Mouse (Mus musculus) mesoderm, embryonic 11.5 days (tissue): ENCODE data around the gene Dapk1.

Experiments used
- DNase-seq: peaks from one replicate; pipeline ENCODE4 v3.0.0-alpha.2; 2012; ENCODE audit warnings: low read depth, low spot score

The Dapk1 gene

DNA sequence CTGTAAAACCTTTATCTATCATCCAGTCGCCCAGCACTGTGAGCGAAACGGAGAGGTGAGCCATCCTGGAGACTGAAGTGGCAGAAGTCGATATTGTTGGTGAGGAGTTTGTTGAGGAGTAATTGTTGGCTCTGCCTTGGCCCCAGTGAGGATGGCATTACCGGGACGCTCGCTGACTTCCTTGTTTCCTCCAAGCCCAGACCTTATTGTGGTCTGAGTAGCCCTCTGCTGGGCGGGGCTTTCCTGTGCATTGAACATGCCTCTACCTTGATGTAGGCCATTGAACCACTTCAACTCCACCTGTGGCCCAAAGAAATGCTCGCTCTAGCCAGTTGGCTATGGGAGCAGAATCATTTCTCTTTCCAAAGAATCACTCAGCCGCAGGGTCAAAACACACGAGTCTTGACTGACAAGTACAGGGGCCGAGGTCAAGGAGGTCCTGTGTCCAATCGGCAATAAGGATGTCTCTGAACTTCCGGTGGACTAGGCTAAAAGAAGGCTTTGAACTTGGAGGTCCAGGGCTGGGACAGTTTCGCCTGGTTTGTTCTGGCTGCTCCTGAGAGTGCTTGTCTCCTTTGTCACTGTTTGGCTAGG is 13.4 kb downstream of the Dapk1 start:
- DNase-seq, result no peak

DNA sequence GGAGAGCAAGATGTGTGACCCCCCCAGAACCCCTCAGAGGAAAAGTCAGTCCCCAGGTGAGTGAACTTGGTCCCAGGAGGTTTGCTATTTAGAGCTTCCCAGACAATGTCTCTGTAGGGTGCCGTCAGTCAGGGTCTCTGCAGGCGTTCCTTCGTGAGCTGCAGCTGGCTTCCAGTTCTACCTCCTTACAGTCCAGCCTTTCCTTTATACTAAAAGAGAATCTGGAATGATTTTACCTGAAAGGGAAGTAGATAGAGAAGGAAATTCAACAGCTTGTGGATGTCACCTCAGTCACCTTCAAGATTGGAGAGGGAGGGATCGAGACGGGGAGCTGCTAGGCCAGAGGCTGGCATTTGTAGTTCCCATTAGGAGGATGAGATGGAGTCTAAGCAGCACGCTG is 14.3 kb downstream of the Dapk1 start:
- no peak for DNase-seq

DNA sequence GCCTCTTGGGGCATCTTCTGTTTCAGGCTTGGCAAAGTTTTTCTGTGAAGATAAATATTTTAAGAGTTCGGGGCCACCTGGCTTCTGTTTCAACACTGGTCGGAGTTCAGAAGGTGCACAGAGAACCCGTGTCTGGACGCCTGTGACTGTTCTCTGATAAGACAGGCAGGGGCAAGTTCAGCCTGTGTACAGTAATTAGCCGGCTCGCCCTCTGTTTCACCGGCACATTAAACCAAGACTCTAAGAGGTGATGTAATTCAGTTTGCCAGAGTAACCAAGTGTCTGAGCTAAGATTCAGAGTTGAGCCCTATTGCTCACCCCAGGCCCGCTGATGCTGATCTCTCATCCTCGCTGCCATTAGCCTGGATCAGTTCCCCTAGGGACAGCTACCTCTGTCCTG is 16.5 kb downstream of the Dapk1 start:
- no peak for DNase-seq

DNA sequence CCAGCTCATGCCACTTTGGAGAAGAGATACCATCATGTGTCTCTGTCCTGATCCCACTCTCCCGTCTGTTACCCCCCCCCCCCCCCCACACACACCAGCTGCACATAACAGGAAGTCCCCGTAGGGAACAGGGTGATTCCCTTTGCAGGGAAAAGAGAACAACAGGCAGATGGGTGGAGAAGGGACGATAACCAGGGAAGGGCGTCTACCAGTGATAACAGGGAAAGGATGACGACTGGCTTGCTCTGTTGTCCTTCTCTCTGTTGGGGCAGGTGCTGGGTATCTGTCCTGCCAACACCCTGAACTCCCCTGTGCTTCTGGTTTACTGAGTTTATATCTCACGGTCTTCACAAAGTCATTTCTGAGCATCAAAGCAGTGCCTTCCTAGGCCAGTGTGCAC is 18.0 kb downstream of the Dapk1 start:
- DNase-seq, result no peak

- no peak for DNase-seq
These were observed 19.7 kb downstream of the Dapk1 start for GRCm38 (mm10) chr13:60621411-60621965.

GRCm38 (mm10) chr13:60625581-60625980 is 23.8 kb downstream of the Dapk1 start:
- no peak for DNase-seq

DNA sequence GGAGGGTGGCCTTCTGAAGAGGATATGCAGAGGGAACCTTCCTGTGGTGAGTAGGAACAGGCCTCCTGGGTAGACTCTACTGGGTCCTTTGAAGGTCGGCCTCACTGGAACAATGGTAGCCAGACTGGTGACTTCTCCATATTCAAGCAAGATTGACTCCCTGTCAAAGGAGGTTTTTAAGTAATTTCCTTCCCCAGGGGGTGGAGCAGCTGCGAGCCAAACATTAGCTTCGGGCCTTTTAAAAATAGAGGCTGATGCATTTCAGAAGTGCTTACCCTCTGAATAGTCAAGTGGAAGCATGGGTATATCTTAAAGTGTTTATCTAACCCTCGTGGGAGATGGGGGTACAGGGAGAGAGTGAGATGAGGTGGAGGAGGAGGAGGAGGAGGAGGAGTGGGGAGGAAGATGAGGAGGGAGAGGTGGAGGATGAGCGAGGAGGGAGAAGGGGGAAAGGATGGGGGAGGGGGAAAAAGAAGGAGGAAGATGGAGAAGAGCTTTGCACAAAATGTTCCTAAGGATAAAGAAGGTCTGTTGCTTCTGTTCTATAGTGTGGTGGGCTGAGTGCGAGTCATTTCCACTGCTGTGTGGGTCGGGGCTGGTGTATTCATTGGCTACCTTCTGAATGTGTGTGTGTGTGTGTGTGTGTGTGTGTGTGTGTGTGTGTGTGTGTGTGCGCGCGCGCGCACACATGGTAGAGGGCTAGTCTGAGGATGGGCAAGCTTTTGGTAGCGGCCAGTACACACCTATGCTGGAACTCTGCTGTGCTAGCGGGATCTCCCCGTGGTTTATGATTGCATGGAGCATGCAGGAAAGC is 26.3 kb downstream of the Dapk1 start:
- no peak for DNase-seq

DNA sequence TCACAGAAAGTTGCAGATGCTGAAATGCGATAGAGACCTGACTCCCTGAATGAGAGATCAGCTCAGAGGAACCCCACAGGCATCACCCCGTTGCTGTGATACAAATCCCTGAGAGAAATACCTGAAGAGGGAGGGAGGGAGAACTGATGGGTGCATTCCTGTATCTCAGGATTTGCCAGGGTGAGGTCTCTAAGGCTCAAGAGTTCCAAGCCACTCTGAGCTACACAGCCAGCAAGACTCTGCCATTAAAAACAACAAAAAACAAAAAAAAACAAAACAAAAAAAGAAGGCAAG is 26.9 kb downstream of the Dapk1 start:
- DNase-seq, result no peak

DNA sequence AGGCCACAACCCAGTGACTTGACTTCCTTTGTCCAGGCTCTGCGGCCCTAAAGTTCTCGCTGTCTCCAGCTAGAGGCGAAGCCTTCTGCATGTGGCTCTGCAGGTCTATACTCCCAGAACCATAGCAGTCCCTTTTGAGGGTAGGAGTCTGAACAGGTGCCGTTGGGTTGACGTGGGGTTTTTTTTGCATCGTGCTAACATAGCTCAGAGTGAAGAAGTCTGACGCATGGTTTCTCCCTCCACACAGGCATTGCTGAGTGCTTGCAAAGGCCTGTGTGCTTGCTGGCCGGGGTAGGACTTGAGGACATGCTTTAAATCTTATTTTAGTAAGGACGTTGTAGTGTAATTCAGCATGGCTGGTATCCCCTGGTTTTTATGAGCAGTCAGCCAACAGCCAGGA is 27.7 kb downstream of the Dapk1 start:
- DNase-seq, result no peak

- DNase-seq, result no peak
These were observed 32.2 kb downstream of the Dapk1 start for GRCm38 (mm10) chr13:60633945-60634344.

- no peak for DNase-seq
These were observed 33.9 kb downstream of the Dapk1 start for GRCm38 (mm10) chr13:60635636-60636035.

- no peak for DNase-seq
These were observed 37.8 kb downstream of the Dapk1 start for GRCm38 (mm10) chr13:60639482-60640055.

DNA sequence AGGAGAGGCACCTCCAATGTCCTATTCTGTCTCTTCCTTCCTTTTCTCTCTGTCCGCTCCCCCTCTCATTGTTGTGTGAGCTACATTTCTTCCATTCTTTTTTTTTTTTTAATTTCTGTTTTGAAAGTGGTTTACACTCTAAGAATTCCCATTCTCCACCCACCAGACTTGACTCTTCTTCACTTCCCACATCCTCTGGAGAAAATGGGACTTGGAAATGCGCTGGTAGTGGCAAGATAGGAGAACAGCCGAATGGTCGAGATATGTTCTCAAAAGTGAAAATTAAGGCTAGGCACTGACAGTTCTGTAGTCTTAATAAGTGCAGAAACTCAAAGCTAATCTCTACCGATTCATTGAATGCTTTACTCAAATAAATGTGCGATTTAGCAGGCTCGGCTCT is 38.7 kb downstream of the Dapk1 start:
- DNase-seq, result no peak

DNA sequence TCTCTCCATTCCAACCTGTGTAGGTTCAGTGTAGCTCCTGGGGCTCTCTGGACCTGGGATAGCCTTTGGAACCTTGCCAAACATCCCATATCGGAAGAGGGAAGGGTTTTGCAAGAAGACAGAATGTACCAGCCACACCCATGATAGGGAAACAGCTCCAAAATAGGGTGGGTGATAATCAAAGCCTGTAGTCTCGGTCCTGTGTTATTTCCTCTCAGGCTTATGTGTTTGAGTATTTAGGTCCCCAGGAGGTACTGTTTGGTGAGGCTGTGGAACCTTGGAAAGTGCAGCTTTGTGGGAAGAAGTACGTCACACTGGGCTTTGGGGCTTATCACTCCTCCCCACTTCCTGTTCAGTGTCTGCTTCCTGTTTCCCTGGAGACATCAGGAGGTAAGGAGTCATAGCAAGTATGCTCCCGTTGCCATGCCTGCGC is 42.7 kb downstream of the Dapk1 start:
- DNase-seq, result no peak

DNA sequence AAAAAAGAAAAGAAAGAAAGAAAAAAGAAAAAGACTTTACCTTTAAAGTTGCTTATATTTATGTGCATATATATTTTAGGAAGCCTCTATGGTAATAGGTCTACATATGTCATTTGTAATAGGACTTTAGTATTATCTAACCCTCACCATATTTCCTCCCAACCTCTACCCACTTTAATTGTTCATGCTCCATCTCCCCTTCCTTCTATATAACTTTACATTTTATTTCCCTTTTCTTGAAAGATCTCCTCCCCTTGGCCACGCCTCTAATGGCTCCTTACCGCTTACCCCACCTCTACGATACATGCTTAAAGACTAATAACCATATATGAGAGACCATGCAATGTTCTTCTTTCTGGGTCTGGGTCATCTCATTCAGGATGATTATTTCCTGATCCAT is 45.0 kb downstream of the Dapk1 start:
- no peak for DNase-seq

DNA sequence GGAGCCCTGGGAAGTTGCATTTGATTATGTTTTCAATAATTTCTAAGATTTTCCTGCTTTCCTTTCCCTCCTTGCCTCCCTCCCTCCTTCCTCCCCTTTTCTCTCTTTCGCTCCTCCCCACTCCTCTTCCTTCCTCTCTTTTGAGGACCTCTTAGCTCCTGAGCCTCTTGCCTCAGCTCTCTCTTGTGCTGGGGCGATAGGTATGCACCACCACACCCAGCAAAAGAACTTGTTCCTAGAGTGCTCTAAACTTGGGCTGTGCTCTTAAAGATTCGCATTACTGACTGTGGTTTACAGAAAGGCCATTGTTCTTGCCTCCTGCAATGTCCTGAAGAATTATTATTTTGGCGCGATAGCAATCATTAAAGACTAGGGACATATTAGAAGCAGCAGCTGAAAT is 46.6 kb downstream of the Dapk1 start:
- no peak for DNase-seq

DNA sequence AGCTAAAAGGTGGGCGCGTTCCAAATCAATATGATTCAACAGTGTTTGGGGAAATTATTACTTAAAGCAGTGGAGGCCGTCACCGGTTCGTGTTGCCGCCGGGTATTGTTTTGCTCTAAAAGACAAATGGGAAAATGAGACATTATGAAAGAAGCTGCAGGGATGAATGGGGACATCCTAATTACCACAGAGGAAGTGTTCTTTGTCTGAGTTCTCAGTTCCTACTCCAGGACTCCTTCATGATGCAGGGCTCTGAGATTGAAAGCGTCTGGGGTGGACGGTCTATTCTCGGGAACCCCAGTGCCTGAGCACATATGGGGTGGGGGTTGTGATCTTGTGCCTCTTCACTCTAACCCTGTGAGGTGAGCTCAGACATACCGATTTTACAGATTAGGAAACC is 48.3 kb downstream of the Dapk1 start:
- no peak for DNase-seq

- DNase-seq, result no peak
These were observed 52.3 kb downstream of the Dapk1 start for GRCm38 (mm10) chr13:60654017-60654565.

- no peak for DNase-seq
These were observed 53.5 kb downstream of the Dapk1 start for GRCm38 (mm10) chr13:60655246-60655645.

GRCm38 (mm10) chr13:60659600-60659999 is 57.9 kb downstream of the Dapk1 start:
- no peak for DNase-seq

DNA sequence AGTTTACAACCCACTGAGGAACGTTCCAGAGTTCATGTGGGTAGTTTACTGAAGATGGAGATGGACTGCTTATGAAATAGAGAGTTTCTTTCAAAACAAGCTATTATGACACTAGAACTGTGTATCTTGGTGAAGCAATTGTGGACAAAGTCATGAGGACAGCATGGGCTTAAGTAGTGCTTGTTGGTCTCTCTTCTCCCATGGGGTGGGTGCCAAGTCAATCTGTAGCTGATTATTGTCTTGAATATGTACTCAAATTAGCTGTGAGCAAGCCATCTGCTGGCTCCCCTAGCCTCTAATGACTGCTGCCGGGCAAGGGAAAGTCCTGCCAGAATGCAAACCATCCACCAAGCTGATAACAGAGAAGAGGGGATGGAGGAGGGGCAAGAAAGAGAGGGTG is 58.3 kb downstream of the Dapk1 start:
- no peak for DNase-seq

DNA sequence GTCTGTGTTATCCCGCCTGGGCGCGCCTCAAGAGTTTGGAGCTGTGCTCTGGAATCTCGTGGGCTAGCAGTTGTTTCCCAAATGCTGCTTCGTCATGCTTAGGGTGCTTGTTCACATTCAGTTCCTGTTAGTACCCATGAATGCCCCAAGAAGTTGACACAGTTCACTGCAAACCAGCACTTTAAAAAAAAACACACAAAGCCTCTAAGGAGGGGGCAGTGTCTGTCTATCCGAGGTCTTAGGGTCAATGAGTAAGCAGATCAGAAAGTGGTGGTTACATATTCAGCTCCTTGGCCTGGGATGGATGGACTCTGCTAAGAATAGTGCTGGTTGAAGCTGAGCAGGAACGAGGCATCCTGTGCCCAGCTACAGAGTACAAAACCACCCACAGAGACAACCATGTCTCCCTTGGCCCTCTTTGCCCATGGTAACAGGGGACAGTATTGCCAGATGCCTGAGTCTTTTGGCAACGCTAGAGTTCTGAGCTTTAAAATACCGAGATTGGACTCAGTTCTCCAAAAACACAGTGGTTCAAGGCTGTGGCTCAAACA is 59.0 kb downstream of the Dapk1 start:
- no peak for DNase-seq
